Mouse (Mus musculus) G1E (cell line): ENCODE measurements around the gene Smarcad1.

Experiments
- CTCF ChIP-seq: IDR thresholded peaks from 2 replicates; pipeline ENCODE4 v1.5.1; 2012; ENCODE audit warnings: low read depth, low read length, inconsistent platforms, mixed read lengths
- POLR2AphosphoS5 ChIP-seq: IDR thresholded peaks from 2 replicates; pipeline ENCODE4 v1.6.1; 2012; ENCODE audit warnings: low read depth, low read length, inconsistent platforms; ENCODE audit not compliant: insufficient replicate concordance

- TF ChIP-seq CTCF (no peak), POLR2AphosphoS5 (no peak)
These were observed 111.2 kb downstream of the Smarcad1 start for GRCm38 (mm10) chr6:65153570-65153969.
